Comparison of ENCODE assay signal across 11 mouse cellular contexts in genomic region chr1:107565644-107566043, GRCm38 (mm10). TPM values are rescaled to one million over a fixed set of nuclear protein-coding genes. Genes with fewer than 3 reads are reported as not detected.
DNase-seq lines count a peak whose midpoint lies in the region; ATAC-seq and TF ChIP-seq lines count a peak whose summit lies in the region.
"Had no signal": no experiment of that assay in that cellular context is flagged by ENCODE, and none has a peak within 500 bp of the region (broad histone marks: within the 10 kb centered on the region; RNA-seq: fewer than 3 reads in every experiment).

No protein-coding gene starts in this region.

- POLR2A ChIA-PET in Patski (lab: Charles Lee): no interaction called here

- in situ Hi-C loops in Patski (cut with MboI; ENCODE audit: low pct_unique_long_range_greater_than_20kb): no loop called here

- CTCF ChIA-PET in Patski (lab: Charles Lee): interaction anchor here (0.8 to 2.1 kb wide), 4 partner anchors 23 to 78 kb away, joined by 4 to 12 read pairs (median 6); partner anchors contain the start of gene Serpinb8

- H3K4me3 ChIP-seq in heart, postnatal 0 days (ENCODE audit: low read depth, low read length): no peak overlapping the region
- H3K4me3 ChIP-seq in heart, embryonic 10.5 days: no peak overlapping the region
- H3K4me3 ChIP-seq in lung, embryonic 14.5 days (ENCODE audit: low read depth, low read length): no peak overlapping the region

- H3K36me3 ChIP-seq in heart, postnatal 0 days (replicated peaks; ENCODE audit: control insufficient read depth, insufficient read depth, low read length): no peaks in the 10 kb centered on the region
- H3K36me3 ChIP-seq in heart, embryonic 10.5 days: no peaks in the 10 kb centered on the region
- H3K36me3 ChIP-seq in lung, embryonic 14.5 days (ENCODE audit: insufficient read depth): no peaks in the 10 kb centered on the region

- H3K9me3 ChIP-seq in heart, postnatal 0 days (replicated peaks; ENCODE audit: control insufficient read depth, low read length): no peaks in the 10 kb centered on the region
- H3K9me3 ChIP-seq in heart, embryonic 10.5 days: no peaks in the 10 kb centered on the region
- no peaks in the 10 kb centered on the region for H3K9me3 ChIP-seq in lung, embryonic 14.5 days (ENCODE audit: low read depth, low read length)

- no peaks in the 10 kb centered on the region for H3K27me3 ChIP-seq in heart, postnatal 0 days (ENCODE audit: control insufficient read depth, insufficient read depth, low read length)
- H3K27me3 ChIP-seq in heart, embryonic 10.5 days (ENCODE audit: insufficient read depth, poor library complexity, severe bottlenecking): no peaks in the 10 kb centered on the region
- H3K27me3 ChIP-seq in lung, embryonic 14.5 days (ENCODE audit: insufficient read depth, low read length): no peaks in the 10 kb centered on the region
- H3K27me3 ChIP-seq in Patski: no peaks in the 10 kb centered on the region

- no peak overlapping the region for H3K4me2 ChIP-seq in heart, postnatal 0 days (ENCODE audit: low read depth, low read length)
- H3K4me2 ChIP-seq in lung, embryonic 14.5 days: no peak overlapping the region

- ATAC-seq in heart, postnatal 0 days (ENCODE audit: insufficient read depth, low read depth): no peak
- ATAC-seq in lung, embryonic 14.5 days (ENCODE audit: insufficient read depth): no peak
- no peak for ATAC-seq in Patski

- H3K27ac ChIP-seq in heart, postnatal 0 days (ENCODE audit: low read depth): no peak overlapping the region
- H3K27ac ChIP-seq in heart, embryonic 10.5 days: no peak overlapping the region
- no peak overlapping the region for H3K27ac ChIP-seq in lung, embryonic 14.5 days (ENCODE audit: low read depth)
- H3K27ac ChIP-seq: liver, embryonic 14.5 days had no signal

- H3K9ac ChIP-seq in heart, postnatal 0 days (replicated peaks; ENCODE audit: low read depth, low read length): no peak overlapping the region
- H3K9ac ChIP-seq in lung, embryonic 14.5 days: no peak overlapping the region
- H3K9ac ChIP-seq: liver, embryonic 14.5 days had no signal

- no peaks in the 10 kb centered on the region for H3K4me1 ChIP-seq in heart, postnatal 0 days (ENCODE audit: control insufficient read depth, insufficient read depth)
- H3K4me1 ChIP-seq in heart, embryonic 10.5 days: no peaks in the 10 kb centered on the region
- H3K4me1 ChIP-seq in lung, embryonic 14.5 days (ENCODE audit: insufficient read depth): no peaks in the 10 kb centered on the region

- no peak for DNase-seq in heart, postnatal 0 days (ENCODE audit: low spot score)
- DNase-seq in heart, embryonic 10.5 days (ENCODE audit: low spot score): no peak
- DNase-seq in lung, embryonic 14.5 days: peak; percentile 68
- no peak for DNase-seq in lung, postnatal 14 days
- DNase-seq in Patski (ENCODE audit: low read depth, low spot score): no peak
- peak; percentile 32 for DNase-seq in lung, postnatal 36 days
- DNase-seq in ovary, postnatal 10 days (ENCODE audit: low spot score): no peak
- DNase-seq: heart, postnatal 4 days; right cerebral cortex, adult 18-20 months had no signal

- peak; percentile 31 for TF ChIP-seq CTCF in heart, postnatal 0 days (IDR thresholded peaks at IDR 0.05; ENCODE audit: low read depth)
- peak; percentile 42 for TF ChIP-seq CTCF in lung, embryonic 14.5 days (IDR thresholded peaks at IDR 0.05; ENCODE audit: low read depth)
- peak; percentile 41 for TF ChIP-seq CTCF in Patski (IDR thresholded peaks at IDR 0.05)

- TF ChIP-seq EP300 in heart, postnatal 0 days (IDR thresholded peaks at IDR 0.05; ENCODE audit: low read depth): no peak

RNA-seq across cellular contexts. Expression of gene Serpinb8, which starts 24.2 kb away (rescaled TPM):
- total RNA-seq in heart, postnatal 0 days (2014; rRNA removed; ENCODE audit: low replicate concordance): 2.2 and 4.6 TPM in 2 replicates
- polyA plus RNA-seq in heart, postnatal 0 days (2015; fragmentation: Nextera tagmentation; extraction: Ambion mirVana): 3.9 and 4.6 TPM in 2 replicates
- 1.4 and 1.7 TPM in 2 replicates for polyA plus RNA-seq in heart, embryonic 10.5 days (2016; fragmentation: Nextera tagmentation; extraction: Ambion mirVana)
- 2.9 and 5.1 TPM in 2 replicates for polyA plus RNA-seq in lung, embryonic 14.5 days (2014; fragmentation: Nextera tagmentation; extraction: Ambion mirVana)
- 37.6 TPM for polyA plus RNA-seq in Patski (2021)

RNA-seq across cellular contexts. Expression of gene Serpinb2, which starts 54.4 kb away (rescaled TPM):
- not detected in 2 replicates for total RNA-seq in heart, postnatal 0 days (2014; rRNA removed; ENCODE audit: low replicate concordance)
- polyA plus RNA-seq in heart, postnatal 0 days (2015; fragmentation: Nextera tagmentation; extraction: Ambion mirVana): 0.18 TPM in 1 of 2 replicates, not detected in the other
- 0.25 and 0.30 TPM in 2 replicates for polyA plus RNA-seq in heart, embryonic 10.5 days (2016; fragmentation: Nextera tagmentation; extraction: Ambion mirVana)
- polyA plus RNA-seq in lung, embryonic 14.5 days (2014; fragmentation: Nextera tagmentation; extraction: Ambion mirVana): 0.26 and 0.33 TPM in 2 replicates
- polyA plus RNA-seq in Patski (2021): 4.3 TPM
- total RNA-seq: heart, postnatal 4 days; layer of hippocampus, adult 8-10 months had no signal

Comparison
In these comparisons a context has a peak if more than half of its experiments do, and no peak if none do; other contexts are left out.
1. DNase-seq: peak in lung, embryonic 14.5 days (single experiment) and lung, postnatal 36 days (single experiment); none in heart, postnatal 0 days (single experiment), heart, embryonic 10.5 days (single experiment), lung, postnatal 14 days (single experiment), Patski (single experiment) and ovary, postnatal 10 days (single experiment).
2. Peak in every context shown above with its lines, with median percentiles within 50 percentile points of each other: CTCF ChIP-seq.